Mouse (Mus musculus): ENCODE measurements around the gene H3f3b.
A peak's percentile ranks its signal among the peaks of the same experiment; 100 is the strongest.

The H3f3b gene

DNA sequence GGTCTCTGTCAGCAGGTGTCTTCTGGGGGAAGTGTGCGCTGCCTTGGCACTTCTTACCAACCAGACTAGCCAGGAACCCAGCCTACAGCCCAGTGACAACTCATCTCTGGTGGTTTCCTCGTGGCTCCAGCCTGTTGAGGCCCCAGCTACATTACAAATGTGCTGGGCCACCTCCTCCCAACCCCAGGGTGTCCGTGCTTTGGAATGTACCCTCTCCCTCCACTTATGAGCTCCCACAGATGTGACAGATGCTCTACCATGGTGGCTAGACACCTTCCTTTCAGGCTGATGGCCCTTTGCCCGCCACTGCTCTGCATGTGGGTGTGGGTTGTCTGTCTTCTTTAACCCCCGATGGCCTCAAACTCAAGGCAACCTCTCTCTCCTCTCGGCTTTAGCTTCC is 26.0 kb downstream of the H3f3b start:
- no peak for DNase-seq (ENCODE audit: low spot score in 2 of 2)

DNA sequence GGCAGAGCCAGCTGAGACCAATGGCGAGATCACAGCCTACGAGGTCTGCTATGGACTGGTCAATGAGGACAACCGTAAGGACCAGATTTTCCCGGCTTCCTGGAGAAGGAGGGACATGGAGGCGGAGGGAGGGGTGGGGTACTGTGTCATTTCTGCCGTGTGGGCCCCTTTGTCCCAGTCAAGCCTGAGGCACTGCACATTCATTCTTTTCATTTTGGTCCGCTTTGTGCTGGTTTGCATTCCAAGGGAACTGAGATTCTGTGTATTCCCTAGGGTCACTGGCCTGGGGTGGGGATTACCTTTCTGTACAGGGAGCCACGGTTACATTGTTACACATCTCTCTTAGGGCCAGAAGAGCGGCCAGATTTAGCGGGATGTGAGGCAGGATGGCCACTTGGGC is 27.2 kb downstream of the H3f3b start:
- no peak for DNase-seq (ENCODE audit: low spot score in 2 of 2)

- DNase-seq (ENCODE audit: low spot score in 2 of 2) = peak; percentile 49 to 79
Observed at GRCm38 (mm10) chr11:115999538-116000143, 28.1 kb downstream of the H3f3b start.

DNA sequence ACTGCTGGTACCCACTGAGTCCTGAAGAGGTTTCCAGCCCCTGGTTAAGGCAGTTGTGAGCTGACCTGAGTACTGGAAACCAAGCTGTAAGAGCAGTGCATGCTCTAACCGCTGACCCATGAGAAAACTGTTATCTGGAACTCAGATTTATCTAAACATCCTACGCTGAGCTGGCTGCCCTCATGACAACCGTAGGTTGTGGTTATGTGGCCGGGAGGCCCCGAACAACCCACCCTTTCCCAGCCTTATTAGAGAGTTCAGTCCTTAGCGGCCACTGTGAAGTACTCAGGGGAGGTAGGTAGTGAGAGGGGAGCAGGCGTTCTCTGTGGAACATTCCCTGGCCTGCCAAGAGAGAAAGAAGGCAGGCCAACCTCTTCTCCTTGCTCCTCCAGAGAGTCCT is 28.7 kb downstream of the H3f3b start:
- DNase-seq (ENCODE audit: low spot score in 2 of 2) = no peak

DNA sequence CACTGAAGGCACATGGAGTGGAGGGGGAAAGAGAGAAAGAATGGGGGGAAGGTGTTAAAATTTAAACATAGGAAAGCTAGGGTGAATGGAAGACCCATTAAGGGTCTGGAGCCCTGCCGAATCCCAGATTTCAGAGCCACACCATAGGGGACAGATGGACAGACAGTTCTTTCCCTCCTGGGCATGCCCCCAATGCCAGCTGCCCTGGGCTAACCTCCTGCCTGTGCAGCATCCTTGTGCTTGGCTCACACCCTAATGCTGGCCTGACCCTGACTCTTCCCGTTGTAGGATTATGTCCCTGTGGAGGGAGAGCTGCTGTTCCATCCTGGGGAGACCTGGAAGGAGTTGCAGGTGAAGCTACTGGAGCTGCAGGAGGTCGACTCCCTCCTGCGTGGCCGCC is 30.1 kb downstream of the H3f3b start:
- DNase-seq (ENCODE audit: low spot score in 2 of 2) = no peak

GRCm38 (mm10) chr11:115997047-115997446 is 30.7 kb downstream of the H3f3b start:
- DNase-seq (ENCODE audit: low spot score in 2 of 2) = no peak

DNA sequence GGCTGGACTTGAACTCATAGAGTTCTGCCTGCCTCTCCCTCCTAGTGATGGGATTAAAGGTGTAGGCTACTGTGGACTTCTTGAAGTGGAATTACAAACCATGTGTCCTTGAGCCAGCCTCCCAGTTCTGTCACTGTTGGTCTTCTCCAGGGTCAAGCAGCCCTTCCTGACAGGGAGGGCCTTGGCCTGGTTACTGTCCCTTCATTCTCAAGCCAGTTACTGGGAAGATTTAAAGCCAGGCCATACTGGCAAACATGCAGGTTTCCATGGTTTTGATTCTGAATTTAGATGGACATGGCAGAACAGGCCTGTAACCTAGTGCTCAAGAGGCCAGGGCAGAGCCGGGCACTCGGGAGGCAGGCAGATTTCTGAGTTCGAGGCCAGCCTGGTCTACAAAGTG is 32.5 kb downstream of the H3f3b start:
- DNase-seq (ENCODE audit: low spot score in 2 of 2) = no peak

- no peak for DNase-seq (ENCODE audit: low spot score in 2 of 2)
Observed at GRCm38 (mm10) chr11:115992098-115992497, 35.7 kb downstream of the H3f3b start.

DNA sequence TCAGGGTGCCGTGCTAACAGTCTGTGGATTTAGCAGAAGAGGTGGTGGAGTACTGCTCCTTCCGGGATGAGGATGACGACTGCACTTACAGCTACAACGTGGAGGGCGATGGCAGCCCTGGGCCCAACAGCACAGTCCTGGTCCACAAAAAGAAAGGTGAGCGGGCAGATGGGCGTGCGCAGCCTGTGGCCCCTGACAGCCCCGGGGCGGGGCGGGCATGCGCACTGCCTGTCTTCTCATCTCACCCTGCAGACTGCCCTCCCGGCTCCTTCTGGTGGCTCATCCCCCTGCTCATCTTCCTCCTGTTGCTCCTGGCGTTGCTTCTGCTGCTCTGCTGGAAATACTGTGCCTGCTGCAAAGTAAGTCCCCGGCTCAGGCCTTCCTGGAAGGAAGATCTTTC is 38.1 kb downstream of the H3f3b start:
- DNase-seq (ENCODE audit: low spot score in 2 of 2) = no peak

DNA sequence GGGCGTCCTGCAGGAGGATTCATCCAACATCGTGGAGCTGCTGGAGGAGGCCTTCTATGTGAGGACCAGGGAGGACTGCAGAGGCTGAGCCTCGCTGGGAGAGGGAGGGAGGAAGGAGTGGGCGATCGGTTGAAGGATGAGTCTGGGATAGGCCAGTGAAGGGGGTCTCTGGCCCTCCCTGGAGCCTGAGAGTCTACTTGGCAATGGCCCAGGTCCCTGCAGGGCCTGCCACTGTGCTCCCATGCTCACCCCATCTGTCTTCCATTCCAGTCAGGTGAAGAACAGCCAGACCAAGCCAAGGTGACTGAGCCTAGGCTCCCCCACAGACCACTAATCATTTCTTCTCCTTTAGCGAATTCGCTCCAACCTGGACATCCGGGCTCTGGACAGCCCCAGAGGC is 44.5 kb downstream of the H3f3b start:
- no peak for DNase-seq (ENCODE audit: low spot score in 2 of 2)

- DNase-seq (ENCODE audit: low spot score in 2 of 2) = no peak
Observed at GRCm38 (mm10) chr11:115982472-115982871, 45.3 kb downstream of the H3f3b start.

DNA sequence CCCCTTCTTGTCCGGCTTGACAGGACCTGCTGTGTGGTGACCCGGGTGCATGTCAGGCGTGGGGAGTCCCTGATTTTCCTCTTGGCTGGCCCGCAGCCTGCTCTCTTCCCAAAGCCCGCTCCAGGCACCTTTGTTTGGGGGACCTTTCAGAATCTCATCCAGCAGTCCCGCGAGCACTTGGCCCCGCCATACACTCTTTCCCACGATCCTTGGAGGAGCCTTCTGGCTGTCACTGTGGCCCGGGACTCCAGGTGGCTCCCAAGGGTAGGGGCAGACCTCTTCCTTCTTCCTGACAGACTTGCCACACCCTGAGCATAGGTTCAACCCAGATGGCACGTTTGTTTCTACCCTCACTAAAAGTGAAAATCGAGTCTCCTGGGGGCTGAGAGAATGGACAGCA is 52.2 kb downstream of the H3f3b start:
- no peak for DNase-seq (ENCODE audit: low spot score in 2 of 2)

DNA sequence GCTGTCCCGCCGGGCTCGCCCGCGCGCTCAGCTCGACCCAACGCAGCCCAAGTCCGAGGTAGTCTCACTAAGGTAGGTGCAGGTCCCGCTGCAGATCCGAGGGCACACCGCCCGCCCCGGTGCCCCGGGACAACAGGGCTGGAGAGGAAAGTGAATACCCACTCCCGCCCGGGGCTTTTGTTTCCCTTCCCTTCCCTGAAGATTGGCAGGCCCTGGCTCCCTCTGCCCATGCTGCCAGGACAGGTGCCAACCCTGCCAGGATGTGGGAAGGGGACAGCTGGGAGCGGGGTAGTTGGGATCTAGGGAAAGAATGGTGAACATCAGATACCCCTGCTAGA is 52.7 kb downstream of the H3f3b start:
- DNase-seq (ENCODE audit: low spot score in 2 of 2) = no peak

DNA sequence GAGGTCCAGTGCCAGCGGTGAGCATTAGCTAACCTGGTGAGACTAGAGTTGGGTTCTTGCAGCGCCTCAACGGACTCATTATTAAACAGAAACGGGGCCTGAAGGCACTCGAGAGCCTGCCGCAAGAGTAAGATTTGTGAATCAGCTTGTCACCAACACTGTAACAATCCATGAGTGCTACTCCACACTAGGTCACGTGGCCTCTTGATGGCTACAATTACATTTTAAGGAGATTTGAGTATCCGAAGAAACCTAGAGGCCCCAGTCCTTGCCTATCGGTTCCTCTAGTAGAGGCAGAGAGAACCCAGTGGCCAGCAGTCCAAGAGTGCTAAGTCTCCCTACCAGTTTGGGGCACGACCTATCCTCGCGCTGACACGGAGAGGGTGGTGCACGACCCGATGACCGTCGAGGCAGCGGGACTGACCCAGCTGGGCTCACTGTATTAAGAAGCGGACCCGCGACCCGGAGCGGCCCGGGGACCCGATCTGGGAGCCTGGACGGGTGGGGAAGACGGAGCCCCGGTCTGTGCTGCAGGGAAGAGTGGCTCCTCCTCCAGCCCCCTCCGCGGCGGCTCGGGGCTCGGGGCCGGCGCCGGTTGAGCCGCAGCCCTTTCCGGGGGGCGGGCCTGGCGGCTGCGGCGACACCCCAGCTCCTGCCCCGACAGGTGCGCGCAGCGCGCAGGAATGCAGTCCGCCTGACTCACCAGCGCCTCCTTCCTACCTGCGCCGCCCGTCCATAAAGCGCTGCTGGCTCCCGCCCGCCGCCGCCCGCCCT is 53.3 kb downstream of the H3f3b start, which contains the start of gene Itgb4:
TSS of gene Itgb4 (plus strand) at position 401 of the 774 bp plus-strand sequence.
- no peak for DNase-seq (ENCODE audit: low spot score in 2 of 2)
